Mouse (Mus musculus) bone marrow, adult 2 months (tissue): ENCODE results near the gene Epb41l2.

Experiments
- CTCF ChIP-seq: fragments of 200-500 bp; IDR thresholded peaks from 2 replicates; pipeline ENCODE4 v1.5.1; 2011; ENCODE audit warnings: low read length, control low read depth; ENCODE audit not compliant: control insufficient read depth, insufficient read depth
- POLR2A ChIP-seq: fragments of 200-500 bp; IDR thresholded peaks from 2 replicates; pipeline ENCODE4 v1.6.1; 2011; ENCODE audit warnings: low read depth, mild to moderate bottlenecking, control low read depth, low read length, borderline replicate concordance; ENCODE audit not compliant: control insufficient read depth

DNA sequence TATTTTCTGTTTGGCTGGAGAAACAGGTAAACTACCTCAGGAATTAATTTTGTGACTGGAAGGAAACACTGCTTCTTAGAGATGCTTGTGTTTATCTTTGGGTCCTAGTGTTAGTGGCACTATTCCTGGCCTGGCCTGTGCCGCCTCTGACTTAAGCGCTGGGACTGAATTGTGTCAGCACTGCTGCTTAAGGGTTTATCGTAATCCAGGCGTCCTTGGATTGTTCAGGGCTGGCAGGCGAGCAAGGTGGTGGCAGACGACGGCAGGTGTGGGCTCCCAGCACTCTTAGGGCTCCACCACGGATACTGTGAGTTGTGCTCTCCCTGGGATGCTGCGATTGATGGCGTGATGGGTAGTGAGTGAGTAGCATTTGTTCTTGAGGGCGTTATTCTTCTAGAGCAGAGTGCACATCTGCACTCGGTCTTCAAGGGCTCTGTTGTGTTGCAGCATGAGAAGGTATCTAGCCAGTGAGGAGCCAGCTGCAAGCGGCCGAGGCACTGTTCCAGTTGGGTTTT, 48.6 kb downstream of the Epb41l2 start:
- TF ChIP-seq POLR2A: no peak
- no peak for TF ChIP-seq CTCF
